Mouse (Mus musculus) hindbrain, embryonic 14.5 days (tissue): Measurements from ENCODE around the gene Pcgf3. TPM values are rescaled to one million over a fixed set of nuclear protein-coding genes. Genes with fewer than 3 reads are reported as not detected.

Experiments used
- ATAC-seq: fragments of 200-750 bp; cut with Nextera tagmentation; 2 replicates; pipeline ENCODE4 v1.8.0; 2017; ENCODE audit warnings: moderate number of reproducible peaks, mild to moderate bottlenecking, moderate TSS enrichment, moderate library complexity; ENCODE audit not compliant: low FRiP score
- DNase-seq: peaks from one replicate; pipeline ENCODE4 v3.0.0-alpha.2; 2015; ENCODE audit warnings: low spot score
- H3K27ac ChIP-seq: fragments of 300-500 bp; sonication (generic); 2 replicates; pipeline ENCODE4 v1.5.1; 2014; ENCODE audit warnings: mild to moderate bottlenecking, moderate library complexity
- H3K27me3 ChIP-seq: fragments of 300-500 bp; sonication (generic); 2 replicates; pipeline ENCODE4 v1.6.1; 2014; ENCODE audit warnings: mild to moderate bottlenecking, low read length, mixed read lengths; ENCODE audit not compliant: control insufficient read depth, insufficient read depth
- H3K36me3 ChIP-seq: fragments of 300-500 bp; sonication (generic); replicated peaks from 2 replicates; pipeline ENCODE4 v1.6.1; 2014; ENCODE audit not compliant: control insufficient read depth, insufficient read depth
- H3K4me1 ChIP-seq: fragments of 300-500 bp; sonication (generic); replicated peaks from 2 replicates; pipeline ENCODE4 v1.6.1; 2014; ENCODE audit warnings: antibody characterized with exemption, low read length, mixed read lengths; ENCODE audit not compliant: control insufficient read depth, insufficient read depth
- H3K4me2 ChIP-seq: fragments of 300-500 bp; sonication (generic); replicated peaks from 2 replicates; pipeline ENCODE4 v1.6.1; 2014; ENCODE audit warnings: mild to moderate bottlenecking, moderate library complexity
- H3K4me3 ChIP-seq: fragments of 300-500 bp; sonication (generic); replicated peaks from 2 replicates; pipeline ENCODE4 v1.5.1; 2014; ENCODE audit warnings: mild to moderate bottlenecking, low read length
- H3K9ac ChIP-seq: fragments of 300-500 bp; sonication (generic); 2 replicates; pipeline ENCODE4 v1.6.1; 2014
- H3K9me3 ChIP-seq: fragments of 300-500 bp; sonication (generic); 2 replicates; pipeline ENCODE4 v1.6.1; 2016; ENCODE audit warnings: low read length; ENCODE audit not compliant: control insufficient read depth
- WGBS: fragments of 180-500 bp; shearing (Covaris S2); extraction: QIAGEN DNeasy Blood & Tissue Kit; methylation state at CpG from one replicate; pipeline ENCODE4 v1.1.7; 2014; 5-methylcytosine and 5-hydroxymethylcytosine counted together
- polyA plus RNA-seq: library from polyadenylated mRNA; unstranded; fragments of >200 nt; fragmentation: Nextera tagmentation; extraction: Ambion mirVana; gene quantifications from 2 replicates; pipeline ENCODE4 v1.2.1, GENCODE M21; 2014

Pcgf3 gene
- polyA plus RNA-seq, 1 experiment from 2014 or later, result 31.2 TPM

DNA sequence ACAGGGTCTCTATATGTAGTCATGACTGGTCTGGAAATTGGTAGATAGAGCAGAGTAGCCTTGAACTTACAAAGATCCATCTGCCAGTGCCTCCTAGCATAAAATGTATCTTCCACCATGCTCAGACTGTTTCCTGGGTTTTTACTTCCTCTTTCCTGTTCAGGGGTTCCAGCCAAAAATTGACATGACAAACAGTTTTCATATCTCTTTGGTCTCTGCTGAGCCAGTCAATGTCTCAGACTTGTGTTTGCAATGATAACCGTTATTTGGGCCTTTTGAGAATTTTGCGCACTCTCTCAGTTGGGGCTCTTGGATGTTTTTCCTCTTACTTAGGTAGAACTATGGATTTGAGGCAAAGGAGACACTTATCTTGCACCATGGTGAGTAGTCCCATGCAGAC, 73.2 kb downstream of the Pcgf3 start:
- WGBS, result 99% methylated on average over 2 of the region's 2 CpGs
- H3K27ac ChIP-seq, result no peak overlapping the region

GRCm38 (mm10) chr5:108543516-108544291, 82.7 kb downstream of the Pcgf3 start:
- DNase-seq, result no peak
- Histone ChIP-seq H3K9me3 (no peaks in the 10 kb centered on the region), H3K27me3 (no peaks in the 10 kb centered on the region; the same call in 1 of the 2 replicates), H3K4me1 (peaks cover 1% of the 10 kb centered on the region; the same call in 1 of the 2 replicates), H3K27ac (no peak overlapping the region), H3K4me3 (no peak overlapping the region), H3K36me3 (peaks cover 27% of the 10 kb centered on the region), H3K4me2 (no peak overlapping the region), H3K9ac (no peak overlapping the region)
- WGBS, result 77% methylated on average over 7 of the region's 7 CpGs
- no peak for ATAC-seq

More for the DNA sequence above, 73.2 kb downstream of the Pcgf3 start:
- Histone ChIP-seq H3K9me3 (peaks cover 18% of the 10 kb centered on the region), H3K4me1 (no peaks in the 10 kb centered on the region), H3K9ac (no peak overlapping the region), H3K36me3 (peaks cover 32% of the 10 kb centered on the region), H3K4me3 (no peak overlapping the region), H3K27me3 (no peaks in the 10 kb centered on the region), H3K4me2 (no peak overlapping the region)
- DNase-seq (no peak), ATAC-seq (no peak)

- H3K27me3 ChIP-seq, result peaks cover 6% of the 10 kb centered on the region; the same call in 1 of the 2 replicates
- H3K4me2 ChIP-seq, result no peak overlapping the region
- WGBS, result 92% methylated on average over 5 of the region's 5 CpGs
- ATAC-seq, result no peak
- H3K36me3 ChIP-seq, result no peaks in the 10 kb centered on the region; the same call in 1 of the 2 replicates
- H3K27ac ChIP-seq, result no peak overlapping the region
- no peak for DNase-seq
- no peaks in the 10 kb centered on the region for H3K9me3 ChIP-seq
- H3K4me3 ChIP-seq, result no peak overlapping the region
- H3K9ac ChIP-seq, result no peak overlapping the region
- H3K4me1 ChIP-seq, result peaks cover 9% of the 10 kb centered on the region; the same call in 1 of the 2 replicates
Measured at GRCm38 (mm10) chr5:108547636-108548035, 86.6 kb downstream of the Pcgf3 start.

GRCm38 (mm10) chr5:108549137-108549488, 88.1 kb downstream of the Pcgf3 start:
- H3K4me2 ChIP-seq, result peak overlapping the region; percentile 70
- ATAC-seq (no peak), DNase-seq (peak; percentile 25)
- peak overlapping the region; percentile 87; the same call in 1 of the 2 replicates for H3K27ac ChIP-seq
- H3K4me1 ChIP-seq, result peaks cover 9% of the 10 kb centered on the region; the same call in 1 of the 2 replicates
- 15% methylated on average over 7 of the region's 7 CpGs for WGBS
- no peaks in the 10 kb centered on the region for H3K9me3 ChIP-seq
- peaks cover 6% of the 10 kb centered on the region; the same call in 1 of the 2 replicates for H3K27me3 ChIP-seq
- no peaks in the 10 kb centered on the region; the same call in 1 of the 2 replicates for H3K36me3 ChIP-seq
- peak overlapping the region; percentile 61 for H3K4me3 ChIP-seq
- peak overlapping the region; percentile 75 for H3K9ac ChIP-seq

DNA sequence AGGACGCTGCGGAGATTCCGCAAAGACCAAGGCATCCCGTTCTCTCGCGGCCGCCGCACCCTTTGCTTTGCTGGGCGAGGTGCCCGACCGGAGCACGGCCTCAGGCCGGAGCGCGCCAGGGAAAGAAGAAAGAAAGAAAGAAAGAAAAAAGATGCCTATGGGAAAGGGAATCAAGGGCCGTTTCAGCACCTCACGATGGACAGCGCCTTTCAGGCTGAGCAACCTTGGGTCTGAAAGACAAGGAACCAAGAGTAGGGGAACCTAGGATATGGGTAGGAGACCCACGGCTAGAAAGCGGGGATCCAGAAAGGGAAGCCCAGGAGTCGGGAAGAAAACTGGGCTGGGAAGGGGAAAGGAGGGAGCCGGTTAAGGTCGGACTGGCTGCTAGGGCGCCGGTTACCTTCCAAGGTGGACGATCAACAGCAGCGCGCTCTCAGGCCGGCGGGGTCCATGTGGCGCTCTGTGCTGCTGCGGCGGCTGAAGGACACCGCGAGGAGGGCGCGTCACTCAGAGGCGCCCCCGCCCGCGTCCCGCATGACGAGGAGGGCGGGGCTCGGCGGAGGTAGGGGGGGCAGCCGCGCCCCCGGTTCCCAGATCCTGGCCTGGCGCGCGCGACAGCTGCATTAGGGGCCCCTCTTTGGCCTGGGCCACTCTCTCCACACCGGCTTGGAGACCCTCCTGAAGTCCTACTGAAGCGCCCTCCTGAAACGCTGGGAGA, 88.6 kb downstream of the Pcgf3 start, which contains the start of gene Cplx1:
TSS of gene Cplx1 (minus strand) at position 536 of the 718 bp plus-strand sequence.
- peak; percentile 92 for ATAC-seq
- Histone ChIP-seq H3K9me3 (no peaks in the 10 kb centered on the region), H3K36me3 (no peaks in the 10 kb centered on the region; the same call in 1 of the 2 replicates), H3K4me3 (peak within 1 kb of the TSS; percentile 61), H3K27me3 (peaks cover 6% of the 10 kb centered on the region; the same call in 1 of the 2 replicates), H3K9ac (peak within 1 kb of the TSS; percentile 75), H3K4me2 (peak within 1 kb of the TSS; percentile 70), H3K4me1 (peaks cover 9% of the 10 kb centered on the region; the same call in 1 of the 2 replicates), H3K27ac (peak within 1 kb of the TSS; percentile 87)
- peak; percentile 75 for DNase-seq
- under 1% methylated on average over 41 of the region's 56 CpGs for WGBS

- ATAC-seq (no peak; the same call in none of the 2 replicates), DNase-seq (no peak)
- H3K27me3 ChIP-seq, result peaks cover 6% of the 10 kb centered on the region; the same call in 1 of the 2 replicates
- H3K4me3 ChIP-seq, result peak overlapping the region; percentile 61
- H3K9ac ChIP-seq, result peak overlapping the region; percentile 75
- peak overlapping the region; percentile 70 for H3K4me2 ChIP-seq
- under 1% methylated on average over 16 of the region's 16 CpGs for WGBS
- H3K27ac ChIP-seq, result peak overlapping the region; percentile 87
- H3K4me1 ChIP-seq, result peaks cover 9% of the 10 kb centered on the region; the same call in 1 of the 2 replicates
- no peaks in the 10 kb centered on the region for H3K9me3 ChIP-seq
- no peaks in the 10 kb centered on the region; the same call in 1 of the 2 replicates for H3K36me3 ChIP-seq
Measured at GRCm38 (mm10) chr5:108550207-108550594, 89.2 kb downstream of the Pcgf3 start.

DNA sequence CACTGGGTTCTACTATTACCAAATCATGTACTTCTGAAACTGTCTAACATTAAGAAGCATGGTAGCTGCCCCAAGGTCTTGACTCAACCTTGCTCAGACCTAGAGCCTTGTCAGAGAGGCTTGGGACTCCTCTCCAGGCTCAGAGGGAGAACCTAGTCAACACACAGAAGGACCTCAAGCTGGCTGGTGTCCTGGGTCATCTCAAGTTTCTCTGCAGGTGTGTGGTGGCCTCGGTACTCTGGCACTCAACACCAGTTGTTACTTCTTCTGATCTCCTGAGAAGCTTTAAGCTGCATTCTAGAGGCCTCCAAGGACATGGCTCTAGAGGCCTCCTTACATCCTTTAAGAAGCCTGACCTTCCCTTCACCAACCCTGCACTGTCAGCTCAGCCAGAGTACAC, 93.0 kb downstream of the Pcgf3 start:
- H3K27ac ChIP-seq, result no peak overlapping the region
- H3K4me3 ChIP-seq, result no peak overlapping the region
- no peak overlapping the region for H3K4me2 ChIP-seq
- H3K9ac ChIP-seq, result no peak overlapping the region
- WGBS, result 86% methylated on average over 1 of the region's 1 CpGs
- no peak for ATAC-seq
- peaks cover 4% of the 10 kb centered on the region; the same call in 1 of the 2 replicates for H3K4me1 ChIP-seq
- H3K36me3 ChIP-seq, result no peaks in the 10 kb centered on the region
- no peaks in the 10 kb centered on the region for H3K9me3 ChIP-seq
- peaks cover 6% of the 10 kb centered on the region; the same call in 1 of the 2 replicates for H3K27me3 ChIP-seq
- no peak for DNase-seq
